Mouse (Mus musculus): ENCODE measurements around the gene Tufm.

DNA sequence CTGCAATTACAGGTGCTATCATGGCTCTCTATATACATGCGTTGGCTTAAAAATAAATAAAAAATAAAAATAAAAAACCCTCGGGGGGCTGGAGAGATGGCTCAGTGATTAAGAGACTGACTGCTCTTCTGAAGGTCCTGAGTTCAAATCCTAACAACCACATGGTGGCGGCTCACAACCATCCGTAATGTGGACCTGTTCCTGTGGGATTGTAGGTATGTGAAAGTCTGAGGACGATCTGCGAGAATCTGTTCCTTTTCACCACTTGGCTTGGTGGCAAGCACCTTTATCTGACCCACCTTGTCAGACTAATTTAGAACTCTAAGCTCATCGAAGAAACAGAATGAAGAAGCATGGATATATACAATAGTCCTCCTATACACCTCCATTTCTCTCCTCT is 12.3 kb downstream of the Tufm start:
- TF ChIP-seq POLR2A (IDR thresholded peaks at IDR 0.05; ENCODE audit: extremely low read depth, insufficient read depth, low read length), result no peak
- no peak for TF ChIP-seq CTCF (IDR thresholded peaks at IDR 0.05; ENCODE audit: low read depth, low read length)
